Mouse (Mus musculus): Measurements from ENCODE around the gene Trappc3l.

Gene Trappc3l

DNA sequence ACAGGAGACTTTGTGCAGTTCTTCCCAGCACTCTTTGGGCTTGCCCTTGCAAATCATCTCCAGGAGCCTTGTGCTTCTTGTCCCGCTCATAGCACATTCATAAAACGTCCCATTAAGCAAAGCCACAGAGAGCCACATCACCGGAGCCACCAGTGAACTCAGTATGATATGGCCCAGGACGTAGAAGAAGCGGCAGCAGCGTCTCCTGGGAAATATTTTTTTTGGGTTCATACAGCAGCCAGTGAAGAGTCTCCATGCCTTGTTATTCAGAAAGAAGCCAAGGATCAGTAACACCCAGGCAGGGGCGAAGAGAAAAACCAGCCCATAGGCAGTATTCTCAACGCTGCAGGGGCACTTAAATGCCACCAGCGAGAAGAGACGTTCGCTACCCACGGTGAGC, 58.6 kb downstream of the Trappc3l start:
- DNase-seq (ENCODE audit: low read depth), result no peak

DNA sequence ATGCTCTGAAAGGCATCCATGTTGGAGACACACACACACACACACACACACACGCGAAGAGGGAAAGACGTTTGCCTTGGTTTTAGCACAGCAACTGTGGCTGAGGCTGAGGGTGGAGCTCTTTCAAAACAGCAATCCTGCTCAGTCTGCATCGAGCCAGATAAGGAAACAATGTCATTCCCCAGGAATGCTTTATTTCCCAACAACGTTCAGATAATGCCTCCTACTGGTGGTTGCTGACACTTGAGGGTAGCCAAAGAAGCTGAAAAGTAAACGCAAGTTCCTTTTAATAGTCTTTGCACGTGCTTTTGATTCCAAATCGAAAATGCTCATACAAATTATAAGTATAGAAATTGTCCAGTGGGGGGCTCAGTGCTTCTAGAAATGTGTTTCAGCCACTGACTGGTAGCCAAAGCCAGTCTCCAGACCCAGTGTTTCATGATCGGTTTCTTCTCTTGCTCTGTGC, 59.1 kb downstream of the Trappc3l start, which contains the start of gene Calhm5:
Gene Calhm5, minus strand, starts transcription at position 102 of the 466 bp plus-strand sequence.
- peak; percentile 3 for DNase-seq (ENCODE audit: low read depth)

GRCm38 (mm10) chr10:34110863-34111465, 73.6 kb downstream of the Trappc3l start:
- DNase-seq (ENCODE audit: low read depth), result no peak

DNA sequence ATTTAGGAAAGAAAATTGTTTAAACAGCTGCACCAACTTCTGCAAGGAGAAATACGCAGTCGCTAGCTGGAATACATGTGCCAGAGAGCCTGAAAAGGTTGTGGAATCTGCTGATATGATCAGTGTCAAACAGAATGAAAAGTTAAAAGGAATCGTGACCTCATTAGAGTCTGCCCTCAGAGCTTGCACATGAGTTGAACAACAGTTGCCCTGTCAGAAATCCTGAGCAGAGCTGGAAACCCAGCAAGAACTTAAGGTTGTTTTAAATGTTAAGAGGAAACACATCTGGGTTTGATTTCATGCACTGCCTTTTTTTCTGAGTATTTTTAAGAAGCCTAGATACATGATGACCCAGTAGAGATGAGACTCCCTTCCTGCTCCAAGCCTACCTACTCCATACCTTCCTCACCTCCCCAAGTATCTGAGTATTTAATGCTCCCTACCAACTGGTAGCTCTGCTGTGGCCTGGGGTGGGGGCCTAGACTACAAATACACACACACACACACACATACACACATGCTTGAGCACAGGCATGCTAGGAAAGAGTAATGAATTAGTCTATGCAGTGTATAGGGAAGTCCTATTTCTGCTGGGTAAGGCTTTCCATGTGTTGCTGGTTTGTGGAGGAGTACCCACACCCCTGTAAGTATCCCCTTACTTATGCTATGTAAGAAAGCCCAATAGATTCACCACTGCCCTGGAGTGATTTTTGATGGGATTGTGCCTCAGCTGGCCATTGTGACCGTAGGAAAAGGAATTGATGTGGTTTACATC, 74.8 kb downstream of the Trappc3l start:
- DNase-seq (ENCODE audit: low read depth), result no peak

DNA sequence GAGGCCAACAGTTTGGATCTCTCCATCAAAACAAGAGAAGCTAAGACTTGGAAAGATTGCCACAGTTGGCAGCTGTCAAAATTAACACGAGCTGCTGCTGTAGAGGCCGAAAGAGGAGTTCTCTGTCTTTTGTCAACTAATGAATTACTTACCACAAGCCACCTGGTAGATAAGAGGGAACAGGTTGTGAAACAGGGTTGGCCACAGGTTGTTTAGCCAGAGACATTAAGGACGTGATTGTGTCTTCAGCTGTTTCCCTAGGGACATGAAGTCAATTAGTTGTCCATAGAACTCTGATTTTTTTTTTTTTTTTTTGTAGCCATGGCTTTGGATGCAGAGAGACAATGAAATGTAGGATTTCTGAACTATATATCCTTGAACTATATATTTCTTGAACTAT, 79.7 kb downstream of the Trappc3l start:
- DNase-seq (ENCODE audit: low read depth), result no peak

- no peak for DNase-seq (ENCODE audit: low read depth)
These were observed 80.4 kb downstream of the Trappc3l start for GRCm38 (mm10) chr10:34117770-34118169.

GRCm38 (mm10) chr10:34118421-34118820, 81.0 kb downstream of the Trappc3l start:
- no peak for DNase-seq (ENCODE audit: low read depth)

DNA sequence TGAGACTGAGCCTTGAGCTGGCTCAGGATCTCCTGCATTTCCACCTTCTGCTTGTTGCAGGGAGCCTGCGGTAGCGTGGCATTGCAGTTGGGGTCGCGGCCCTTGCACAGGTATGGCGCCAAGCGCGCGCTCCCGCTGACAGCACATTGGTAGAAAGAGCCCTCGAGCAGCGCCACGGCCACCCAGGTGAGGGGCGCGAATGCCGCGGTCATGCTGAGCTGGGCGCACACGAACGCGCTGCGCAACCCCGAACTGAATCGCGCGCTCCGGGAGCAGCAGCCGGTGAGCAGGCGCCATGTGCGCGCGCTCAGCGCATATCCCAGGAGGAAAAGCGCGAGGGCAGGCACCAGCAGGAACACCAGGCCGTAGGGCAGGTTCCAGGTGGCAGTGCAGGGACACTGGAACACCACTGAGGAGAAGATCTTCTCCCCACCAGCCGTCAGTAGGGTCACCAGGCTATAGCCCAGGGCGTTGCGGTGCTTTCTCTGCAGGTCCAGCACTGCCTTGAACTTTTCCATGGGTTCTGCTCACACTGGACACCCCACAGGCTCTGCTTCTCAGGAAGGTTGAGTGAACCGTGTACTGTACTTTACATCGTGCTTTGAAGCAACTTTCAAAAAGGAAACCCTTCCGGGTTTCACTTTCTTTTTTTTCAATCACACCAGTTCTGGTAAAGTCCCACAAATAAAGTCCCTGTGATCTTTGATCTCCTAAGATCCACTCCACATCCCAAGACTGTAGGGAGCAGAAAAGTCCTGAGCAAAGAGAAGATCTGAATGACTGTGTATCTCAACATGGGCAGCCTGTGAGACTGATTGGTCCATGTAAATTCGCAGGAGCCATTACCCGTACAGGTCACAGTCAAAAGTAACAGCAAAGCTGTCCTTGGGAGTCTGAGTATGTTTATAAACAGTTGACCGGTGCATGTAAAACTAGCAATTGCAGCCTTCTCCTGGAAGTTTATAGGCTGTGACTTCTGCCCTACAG, 90.3 kb downstream of the Trappc3l start, which contains the start of gene Calhm6:
Gene Calhm6, minus strand, starts transcription at position 593 of the 987 bp plus-strand sequence.
- no peak for DNase-seq (ENCODE audit: low read depth)

DNA sequence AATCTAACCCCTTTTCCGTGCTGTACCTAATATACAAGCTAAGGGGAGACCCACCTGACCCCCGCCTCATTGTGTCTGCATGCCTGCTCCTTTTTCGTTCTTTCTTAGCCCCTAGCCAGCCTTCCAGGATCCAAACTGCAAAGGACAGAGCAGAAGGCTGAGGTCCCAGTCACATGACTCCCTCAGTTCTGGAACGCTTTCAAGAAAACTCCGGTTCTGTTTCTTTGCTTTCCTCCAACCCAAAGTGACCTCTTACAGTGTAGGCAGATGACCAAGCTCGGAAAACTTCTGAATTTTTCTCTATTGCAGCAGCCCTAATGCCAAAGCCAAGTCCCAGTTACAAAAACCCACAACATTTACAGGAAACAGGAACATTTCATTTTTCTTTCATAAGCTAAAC, 91.0 kb downstream of the Trappc3l start:
- no peak for DNase-seq (ENCODE audit: low read depth)

- no peak for DNase-seq (ENCODE audit: low read depth)
These were observed 94.0 kb downstream of the Trappc3l start for GRCm38 (mm10) chr10:34131356-34131755.

- DNase-seq (ENCODE audit: low read depth), result no peak
These were observed 99.0 kb downstream of the Trappc3l start for GRCm38 (mm10) chr10:34136432-34136831.

- no peak for DNase-seq (ENCODE audit: low read depth)
These were observed 100.6 kb downstream of the Trappc3l start for GRCm38 (mm10) chr10:34138027-34138426.

GRCm38 (mm10) chr10:34139768-34140167, 102.4 kb downstream of the Trappc3l start:
- DNase-seq (ENCODE audit: low read depth), result no peak

GRCm38 (mm10) chr10:34141693-34142092, 104.3 kb downstream of the Trappc3l start:
- no peak for DNase-seq (ENCODE audit: low read depth)

GRCm38 (mm10) chr10:34149772-34150171, 112.4 kb downstream of the Trappc3l start:
- no peak for DNase-seq (ENCODE audit: low read depth)

- no peak for DNase-seq (ENCODE audit: low read depth)
These were observed 113.1 kb downstream of the Trappc3l start for GRCm38 (mm10) chr10:34150454-34150853.

- DNase-seq (ENCODE audit: low read depth), result no peak
These were observed 114.4 kb downstream of the Trappc3l start for GRCm38 (mm10) chr10:34151827-34152226.

DNA sequence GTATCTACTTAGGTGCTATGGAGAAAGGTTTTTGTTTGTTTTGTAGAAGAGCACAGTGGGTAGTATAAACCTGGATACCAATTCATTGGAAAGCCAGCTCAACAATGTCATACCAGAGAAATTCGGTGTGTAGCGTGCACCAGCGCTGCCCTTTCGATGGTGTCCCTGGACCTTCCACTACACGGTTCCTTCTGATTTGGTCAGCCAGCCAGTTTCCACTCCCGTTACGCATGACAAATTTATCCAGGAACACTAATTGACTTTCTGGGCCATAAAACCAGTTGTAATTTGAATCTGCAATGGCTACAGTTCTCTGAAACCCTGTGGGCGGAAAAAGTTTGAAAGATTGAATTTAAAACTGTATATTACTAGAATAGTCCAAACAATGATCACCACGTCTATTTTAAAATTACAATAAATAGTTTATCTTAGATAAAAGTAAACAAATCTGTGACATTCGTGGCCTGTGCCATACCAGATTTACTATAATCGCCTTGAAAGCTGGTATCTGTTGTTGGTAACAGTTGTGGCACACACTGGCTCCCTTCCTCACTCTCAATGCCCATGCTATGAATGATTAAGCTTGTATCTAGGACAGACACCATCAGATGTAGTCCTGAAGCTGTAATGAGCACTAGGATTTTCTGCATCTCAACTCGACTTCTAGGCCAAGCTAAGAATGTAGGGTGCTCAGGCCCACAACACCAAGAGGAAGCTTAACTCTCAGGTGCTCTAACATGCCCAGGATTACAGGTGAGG, 118.6 kb downstream of the Trappc3l start:
- no peak for DNase-seq (ENCODE audit: low read depth)
